Mouse (Mus musculus) liver, adult 2 months (tissue): ENCODE data around the gene Cntn4. TPM values are rescaled to one million over a fixed set of nuclear protein-coding genes. Genes with fewer than 3 reads are reported as not detected.

Source experiments
- DNase-seq: peaks from one replicate; pipeline ENCODE4 v3.0.0-alpha.2; 2011; ENCODE audit warnings: low read depth, low spot score; ENCODE audit errors: extremely low read depth
- H3K27ac ChIP-seq: fragments of 200-500 bp; replicated peaks from 2 replicates; pipeline ENCODE4 v1.5.1; 2012; ENCODE audit warnings: low read depth, mild to moderate bottlenecking, control low read depth, inconsistent platforms, low read length; ENCODE audit not compliant: insufficient read depth
- H3K27me3 ChIP-seq: fragments of 200-500 bp; 2 replicates; pipeline ENCODE4 v1.6.1; 2012; ENCODE audit warnings: mild to moderate bottlenecking, moderate library complexity, low read length, inconsistent platforms; ENCODE audit not compliant: control insufficient read depth, insufficient read depth
- H3K36me3 ChIP-seq: fragments of 200-500 bp; 2 replicates; pipeline ENCODE4 v1.6.1; 2012; ENCODE audit warnings: low read length, inconsistent platforms; ENCODE audit not compliant: control insufficient read depth, insufficient read depth
- H3K4me1 ChIP-seq: fragments of 200-500 bp; 2 replicates; pipeline ENCODE4 v1.6.1; 2011; ENCODE audit warnings: low read length; ENCODE audit not compliant: control insufficient read depth, insufficient read depth
- H3K4me3 ChIP-seq: fragments of 200-500 bp; 2 replicates; pipeline ENCODE4 v1.5.1; 2011; ENCODE audit warnings: low read depth, mild to moderate bottlenecking, control low read depth, low read length, moderate library complexity; ENCODE audit not compliant: insufficient read depth
- H3K79me2 ChIP-seq: fragments of 200-500 bp; 2 replicates; pipeline ENCODE4 v1.6.1; 2012; ENCODE audit warnings: inconsistent platforms, mild to moderate bottlenecking, low read length, moderate library complexity; ENCODE audit not compliant: control insufficient read depth, insufficient read depth
- H3K9ac ChIP-seq: fragments of 200-500 bp; 2 replicates; pipeline ENCODE4 v1.6.1; 2012; ENCODE audit warnings: low read depth, mild to moderate bottlenecking, control low read depth, inconsistent platforms, low read length
- CTCF ChIP-seq: fragments of 200-500 bp; IDR thresholded peaks from 2 replicates; pipeline ENCODE4 v1.5.1; 2011; ENCODE audit warnings: low read depth, low read length, control low read depth
- POLR2A ChIP-seq: fragments of 200-500 bp; IDR thresholded peaks from 2 replicates; pipeline ENCODE4 v1.6.1; 2011; ENCODE audit warnings: low read length, control low read depth; ENCODE audit not compliant: insufficient read depth; ENCODE audit errors: extremely low read depth
- WGBS: fragments of 180-500 bp; shearing (Covaris S2); methylation state at CpG from one replicate; pipeline ENCODE4 v1.1.7; 2018; 5-methylcytosine and 5-hydroxymethylcytosine counted together
- polyA plus RNA-seq: library from polyadenylated mRNA; depleted of rRNA; stranded (reverse); fragments of >200 nt; gene quantifications from 2 replicates; pipeline ENCODE4 v1.2.3, GENCODE M21; 2012
- total RNA-seq: library from RNA; depleted of rRNA; stranded (reverse); fragments of >200 nt; gene quantifications from 2 replicates; pipeline ENCODE4 v1.2.3, GENCODE M21; 2014

Cntn4 gene
- total and polyA plus RNA-seq, 2 experiments = not detected

- TF ChIP-seq POLR2A (no peak), CTCF (no peak)
- Histone ChIP-seq H3K9ac (no peak overlapping the region), H3K36me3 (no peaks in the 10 kb centered on the region), H3K27ac (no peak overlapping the region), H3K79me2 (no peaks in the 10 kb centered on the region), H3K4me1 (no peaks in the 10 kb centered on the region), H3K27me3 (no peaks in the 10 kb centered on the region), H3K4me3 (no peak overlapping the region)
- DNase-seq = no peak
- WGBS = 68% methylated on average over 4 of the region's 4 CpGs
Observed at GRCm38 (mm10) chr6:106729682-106730314, 1052.3 kb downstream of the Cntn4 start.

- Histone ChIP-seq H3K4me1 (no peaks in the 10 kb centered on the region), H3K27ac (no peak overlapping the region), H3K36me3 (no peaks in the 10 kb centered on the region), H3K27me3 (no peaks in the 10 kb centered on the region), H3K4me3 (no peak overlapping the region), H3K9ac (no peak overlapping the region), H3K79me2 (no peaks in the 10 kb centered on the region)
- WGBS = 68% methylated on average over 4 of the region's 4 CpGs
- DNase-seq = no peak
- TF ChIP-seq CTCF (no peak), POLR2A (no peak)
Observed at GRCm38 (mm10) chr6:106732563-106732962, 1055.1 kb downstream of the Cntn4 start.

GRCm38 (mm10) chr6:106738229-106738628 lies 1060.8 kb downstream of the Cntn4 start:
- H3K79me2 ChIP-seq = no peaks in the 10 kb centered on the region
- WGBS = 59% methylated on average over 3 of the region's 3 CpGs
- no peaks in the 10 kb centered on the region for H3K36me3 ChIP-seq
- TF ChIP-seq CTCF (no peak), POLR2A (no peak)
- DNase-seq = no peak
- H3K9ac ChIP-seq = no peak overlapping the region
- no peak overlapping the region for H3K27ac ChIP-seq
- H3K27me3 ChIP-seq = no peaks in the 10 kb centered on the region
- H3K4me1 ChIP-seq = no peaks in the 10 kb centered on the region
- H3K4me3 ChIP-seq = no peak overlapping the region

- Histone ChIP-seq H3K36me3 (no peaks in the 10 kb centered on the region), H3K4me1 (no peaks in the 10 kb centered on the region), H3K9ac (no peak overlapping the region), H3K27ac (no peak overlapping the region), H3K79me2 (no peaks in the 10 kb centered on the region), H3K27me3 (no peaks in the 10 kb centered on the region), H3K4me3 (no peak overlapping the region)
- 89% methylated on average over 1 of the region's 1 CpGs for WGBS
- TF ChIP-seq CTCF (no peak), POLR2A (no peak)
- no peak for DNase-seq
Observed at GRCm38 (mm10) chr6:106740244-106740825, 1062.9 kb downstream of the Cntn4 start.

GRCm38 (mm10) chr6:106743556-106744233 lies 1066.2 kb downstream of the Cntn4 start:
- DNase-seq = no peak
- H3K4me3 ChIP-seq = no peak overlapping the region
- H3K36me3 ChIP-seq = no peaks in the 10 kb centered on the region
- no peak for TF ChIP-seq CTCF
- no peak for TF ChIP-seq POLR2A
- no peaks in the 10 kb centered on the region for H3K79me2 ChIP-seq
- 78% methylated on average over 7 of the region's 7 CpGs for WGBS
- H3K9ac ChIP-seq = no peak overlapping the region
- no peaks in the 10 kb centered on the region for H3K4me1 ChIP-seq
- no peak overlapping the region for H3K27ac ChIP-seq
- no peaks in the 10 kb centered on the region for H3K27me3 ChIP-seq

GRCm38 (mm10) chr6:106745673-106746394 lies 1068.4 kb downstream of the Cntn4 start:
- no peak for DNase-seq
- Histone ChIP-seq H3K4me1 (no peaks in the 10 kb centered on the region), H3K4me3 (no peak overlapping the region), H3K9ac (no peak overlapping the region), H3K36me3 (no peaks in the 10 kb centered on the region), H3K27ac (no peak overlapping the region), H3K27me3 (no peaks in the 10 kb centered on the region), H3K79me2 (no peaks in the 10 kb centered on the region)
- TF ChIP-seq CTCF (no peak), POLR2A (no peak)
- WGBS = 66% methylated on average over 7 of the region's 7 CpGs
